Mouse (Mus musculus) embryo, embryonic 9.5 days (tissue): Measurements from ENCODE around the gene Mrpl39.

ENCODE experiments used
- DNase-seq: peaks from one replicate; pipeline ENCODE4 v3.0.0-alpha.2; 2017; ENCODE audit errors: extremely low spot score

Mrpl39 gene

GRCm38 (mm10) chr16:84735166-84736105 is at the start of gene Mrpl39:
Gene Mrpl39 (minus strand): TSS chr16:84735742.
- peak; percentile 99 for DNase-seq

- DNase-seq = no peak
Observed at GRCm38 (mm10) chr16:84784966-84785365, 49.4 kb upstream of the Mrpl39 start.

- DNase-seq = no peak
Observed at GRCm38 (mm10) chr16:84783279-84783678, 47.7 kb upstream of the Mrpl39 start.

GRCm38 (mm10) chr16:84779718-84780117 is 44.2 kb upstream of the Mrpl39 start:
- no peak for DNase-seq

GRCm38 (mm10) chr16:84778861-84779630 is 43.5 kb upstream of the Mrpl39 start:
- DNase-seq = no peak

GRCm38 (mm10) chr16:84778431-84778830 is 42.9 kb upstream of the Mrpl39 start:
- no peak for DNase-seq

GRCm38 (mm10) chr16:84776089-84776784 is 40.7 kb upstream of the Mrpl39 start:
- no peak for DNase-seq

GRCm38 (mm10) chr16:84775356-84775755 is 39.8 kb upstream of the Mrpl39 start:
- DNase-seq = no peak

- peak; percentile 72 for DNase-seq
Observed at GRCm38 (mm10) chr16:84774761-84775231, 39.3 kb upstream of the Mrpl39 start.

GRCm38 (mm10) chr16:84774003-84774703 is 38.6 kb upstream of the Mrpl39 start, which contains the start of gene Jam2:
Gene Jam2 (plus strand): TSS chr16:84774123.
- peak; percentile 82 for DNase-seq

- DNase-seq = peak; percentile 62
Observed at GRCm38 (mm10) chr16:84773268-84773861, 37.8 kb upstream of the Mrpl39 start.

- DNase-seq = peak; percentile 37
Observed at GRCm38 (mm10) chr16:84772496-84773267, 37.1 kb upstream of the Mrpl39 start.

- no peak for DNase-seq
Observed at GRCm38 (mm10) chr16:84771461-84771860, 35.9 kb upstream of the Mrpl39 start.

- no peak for DNase-seq
Observed at GRCm38 (mm10) chr16:84770891-84771290, 35.3 kb upstream of the Mrpl39 start.

- no peak for DNase-seq
Observed at GRCm38 (mm10) chr16:84769619-84770464, 34.3 kb upstream of the Mrpl39 start.

GRCm38 (mm10) chr16:84769182-84769581 is 33.6 kb upstream of the Mrpl39 start:
- DNase-seq = no peak

GRCm38 (mm10) chr16:84767956-84768355 is 32.4 kb upstream of the Mrpl39 start:
- DNase-seq = no peak

GRCm38 (mm10) chr16:84745721-84746306 is 10.3 kb upstream of the Mrpl39 start:
- DNase-seq = no peak
